Mouse (Mus musculus) olfactory bulb, adult 2 months (tissue): ENCODE results near the gene Rhag. TPM values are rescaled to one million over a fixed set of nuclear protein-coding genes. Genes with fewer than 3 reads are reported as not detected.

Experiments
- H3K27ac ChIP-seq: fragments of 200-500 bp; 2 replicates; pipeline ENCODE4 v1.5.1; 2012; ENCODE audit warnings: low read depth, low read length; ENCODE audit not compliant: insufficient read depth
- H3K4me1 ChIP-seq: fragments of 200-500 bp; 2 replicates; pipeline ENCODE4 v1.6.1; 2012; ENCODE audit warnings: low read length; ENCODE audit not compliant: control insufficient read depth, insufficient read depth
- H3K4me3 ChIP-seq: fragments of 200-500 bp; 2 replicates; pipeline ENCODE4 v1.5.1; 2012; ENCODE audit warnings: mild to moderate bottlenecking, low read depth, low read length, moderate library complexity; ENCODE audit not compliant: insufficient read depth
- CTCF ChIP-seq: fragments of 200-500 bp; IDR thresholded peaks from 2 replicates; pipeline ENCODE4 v1.5.1; 2012; ENCODE audit warnings: low read depth, mild to moderate bottlenecking, low read length, moderate library complexity; ENCODE audit not compliant: insufficient read depth
- POLR2A ChIP-seq: fragments of 200-500 bp; IDR thresholded peaks from 2 replicates; pipeline ENCODE4 v1.6.1; 2012; ENCODE audit warnings: mild to moderate bottlenecking, low read depth, low read length, moderate library complexity; ENCODE audit not compliant: insufficient read depth
- WGBS: fragments of 180-500 bp; shearing (Covaris S2); methylation state at CpG from one replicate; pipeline ENCODE4 v1.1.7; 2018; 5-methylcytosine and 5-hydroxymethylcytosine counted together
- polyA plus RNA-seq: library from polyadenylated mRNA; stranded (reverse); fragments of >200 nt; gene quantifications from 2 replicates; pipeline ENCODE4 v1.2.4, GENCODE M21; 2012; ENCODE audit warnings: low replicate concordance; ENCODE audit not compliant: missing spikeins, insufficient read depth, insufficient read length

The Rhag gene
- polyA plus RNA-seq, 1 experiment: not detected

DNA sequence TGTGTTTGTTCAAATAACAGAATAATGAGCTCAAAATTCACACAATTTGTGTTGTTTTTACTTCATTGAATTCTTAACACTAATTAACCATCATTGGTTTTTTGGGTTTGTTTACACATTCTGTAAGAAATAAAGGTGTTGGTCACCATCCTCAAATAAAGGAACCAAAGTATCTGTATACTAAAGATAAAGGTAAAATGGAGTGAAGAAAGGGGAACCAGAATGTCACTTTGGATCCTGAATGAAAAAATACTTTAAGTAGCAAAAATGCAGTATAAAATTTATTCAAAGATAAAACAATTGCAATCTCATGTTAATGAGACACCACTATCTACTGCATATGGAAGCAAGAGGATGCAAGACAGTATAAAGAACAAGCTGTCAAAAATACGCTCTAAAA is 634 bp downstream of the Rhag start:
- WGBS: 75% methylated on average over 1 of the region's 1 CpGs
- TF ChIP-seq CTCF (no peak), POLR2A (no peak)
- Histone ChIP-seq H3K4me1 (no peaks in the 10 kb centered on the region), H3K27ac (no peak overlapping the region), H3K4me3 (no peak overlapping the region)

DNA sequence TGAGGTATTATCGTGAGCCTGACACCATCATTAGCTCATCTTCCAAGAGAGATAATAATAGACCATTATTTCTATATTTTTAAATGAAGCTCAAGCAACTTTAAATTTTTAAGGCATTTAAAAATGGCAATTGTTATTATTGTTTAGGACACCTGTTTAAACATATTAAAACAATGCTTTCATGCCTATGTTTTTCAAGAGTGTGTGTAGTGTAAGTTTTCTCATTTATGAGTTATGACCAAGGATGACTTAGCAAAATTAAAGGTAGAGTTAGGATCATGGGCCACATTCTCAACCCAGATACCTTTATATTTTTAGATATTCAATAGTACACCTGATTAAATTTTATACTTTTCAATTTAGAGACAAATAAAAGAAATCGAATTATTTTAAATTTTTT is 1.3 kb downstream of the Rhag start:
- Histone ChIP-seq H3K4me1 (no peaks in the 10 kb centered on the region), H3K27ac (no peak overlapping the region), H3K4me3 (no peak overlapping the region)
- 45% methylated on average over 2 of the region's 2 CpGs for WGBS
- TF ChIP-seq CTCF (no peak), POLR2A (no peak)

DNA sequence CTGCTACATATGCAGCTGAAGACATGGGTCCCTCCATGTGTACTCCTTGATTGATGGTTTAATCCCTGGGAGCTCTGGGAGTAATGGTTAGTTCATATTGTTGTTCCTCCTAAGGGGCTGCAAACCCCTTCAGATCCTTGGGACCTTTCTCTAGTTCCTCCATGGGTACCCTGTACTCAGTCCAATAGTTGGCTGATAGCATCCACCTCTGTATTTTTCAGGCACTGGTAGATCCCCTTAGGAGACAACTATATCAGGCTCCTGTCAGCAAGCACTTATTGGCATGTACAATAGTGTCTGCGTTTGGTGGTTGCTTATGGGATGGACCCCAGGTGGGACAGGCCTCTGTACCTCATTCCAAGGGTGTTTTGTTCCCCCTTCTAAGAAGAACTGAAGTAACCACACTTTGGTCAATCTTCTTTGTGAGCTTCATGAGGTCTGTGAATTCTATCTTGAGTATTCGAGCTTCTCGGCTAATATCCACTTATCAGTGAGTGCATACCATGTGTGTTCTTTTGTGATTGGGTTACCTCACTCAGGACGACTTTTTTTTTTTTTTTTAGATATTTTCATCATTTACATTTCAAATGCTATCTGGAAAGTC is 6.5 kb downstream of the Rhag start:
- Histone ChIP-seq H3K4me1 (no peaks in the 10 kb centered on the region), H3K4me3 (no peak overlapping the region), H3K27ac (no peak overlapping the region)
- TF ChIP-seq CTCF: no peak
- no peak for TF ChIP-seq POLR2A
- 71% methylated on average over 4 of the region's 4 CpGs for WGBS

DNA sequence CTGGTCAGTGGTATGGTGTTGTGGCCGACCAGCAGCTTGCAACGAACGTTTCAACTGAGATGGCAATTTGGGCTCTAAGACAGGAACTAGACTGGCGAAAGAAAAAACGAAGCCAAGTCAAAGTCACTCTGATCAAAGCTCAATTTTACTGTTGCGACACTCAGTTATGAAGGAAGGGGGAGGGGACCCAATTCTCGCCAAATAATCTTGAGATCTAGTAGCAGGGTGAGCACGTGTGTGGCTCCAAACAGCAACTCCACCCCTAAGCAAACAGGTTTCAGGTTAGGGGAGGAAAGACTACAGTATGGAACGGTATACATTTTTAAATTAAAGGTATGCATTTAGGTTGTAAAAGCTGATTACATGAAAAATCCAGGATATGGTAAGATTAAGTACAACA is 10.6 kb downstream of the Rhag start:
- Histone ChIP-seq H3K4me3 (no peak overlapping the region), H3K27ac (no peak overlapping the region), H3K4me1 (no peaks in the 10 kb centered on the region)
- TF ChIP-seq POLR2A: no peak
- TF ChIP-seq CTCF: no peak
- WGBS: 80% methylated on average over 9 of the region's 9 CpGs

DNA sequence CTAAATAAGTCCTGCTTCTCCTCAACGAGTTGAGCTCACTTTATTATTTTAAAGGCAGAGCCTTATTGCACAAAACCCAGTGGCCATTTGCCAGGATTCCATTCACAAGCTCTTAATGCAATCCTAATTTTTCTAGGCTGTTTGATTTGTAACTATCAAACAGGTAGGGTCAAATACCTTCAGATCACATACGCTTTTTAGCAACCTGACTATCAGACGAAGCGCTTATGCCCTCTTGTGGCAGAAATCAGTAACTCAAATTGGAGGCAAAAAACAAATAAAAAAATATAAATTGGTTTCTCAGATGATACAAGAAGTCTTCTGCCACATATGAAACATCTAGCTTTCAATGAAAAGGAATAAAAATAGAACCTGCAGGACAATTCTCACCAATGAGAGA is 12.9 kb downstream of the Rhag start:
- TF ChIP-seq POLR2A: no peak
- TF ChIP-seq CTCF: no peak
- Histone ChIP-seq H3K4me1 (no peaks in the 10 kb centered on the region), H3K4me3 (no peak overlapping the region), H3K27ac (no peak overlapping the region)
- whole genome bisulfite sequencing: 15% methylated on average over 4 of the region's 4 CpGs

DNA sequence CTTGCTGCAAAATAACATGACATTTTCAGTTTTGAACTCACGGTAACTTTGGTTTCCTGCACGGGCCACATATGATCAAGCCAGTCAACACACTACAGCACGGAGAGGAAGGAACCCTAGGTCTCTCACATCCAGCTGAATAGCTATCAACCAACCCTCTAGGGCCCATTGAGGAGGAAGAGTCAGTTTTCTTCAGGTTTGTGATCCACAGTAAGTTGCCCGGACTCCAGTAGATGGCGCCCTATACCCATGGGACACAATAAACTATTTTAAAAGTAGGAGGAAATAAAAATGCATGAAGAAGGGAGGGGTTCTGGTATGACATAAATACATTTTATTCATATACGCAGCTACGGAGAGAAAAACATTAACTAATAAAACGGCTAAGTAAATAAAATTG is 13.6 kb downstream of the Rhag start:
- 61% methylated on average over 8 of the region's 8 CpGs for WGBS

DNA sequence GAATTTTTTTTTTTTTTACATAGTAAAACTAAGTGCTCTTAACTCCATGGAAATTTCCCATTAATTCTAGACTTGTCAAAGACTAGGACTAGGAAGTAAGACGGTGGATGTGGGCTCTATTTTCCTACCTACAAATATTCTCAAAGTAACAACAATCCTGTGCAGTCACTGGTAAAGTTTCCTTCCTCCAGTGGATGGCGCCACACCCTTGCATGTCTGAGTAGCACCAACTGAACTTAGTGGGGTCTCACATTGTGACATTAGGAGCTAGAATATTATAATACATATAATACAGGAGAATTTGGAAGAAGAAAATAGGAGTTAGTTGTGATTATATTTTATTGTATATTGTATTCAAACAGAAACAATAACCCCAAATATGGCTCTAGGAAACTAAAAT is 20.9 kb downstream of the Rhag start:
- Histone ChIP-seq H3K4me1 (no peaks in the 10 kb centered on the region), H3K27ac (no peak overlapping the region), H3K4me3 (no peak overlapping the region)
- WGBS: 51% methylated on average over 2 of the region's 2 CpGs
- TF ChIP-seq POLR2A: no peak
- no peak for TF ChIP-seq CTCF

More for the DNA sequence above, 13.6 kb downstream of the Rhag start:
- Histone ChIP-seq H3K4me3 (no peak overlapping the region), H3K27ac (no peak overlapping the region), H3K4me1 (no peaks in the 10 kb centered on the region)
- TF ChIP-seq POLR2A (no peak), CTCF (no peak)

DNA sequence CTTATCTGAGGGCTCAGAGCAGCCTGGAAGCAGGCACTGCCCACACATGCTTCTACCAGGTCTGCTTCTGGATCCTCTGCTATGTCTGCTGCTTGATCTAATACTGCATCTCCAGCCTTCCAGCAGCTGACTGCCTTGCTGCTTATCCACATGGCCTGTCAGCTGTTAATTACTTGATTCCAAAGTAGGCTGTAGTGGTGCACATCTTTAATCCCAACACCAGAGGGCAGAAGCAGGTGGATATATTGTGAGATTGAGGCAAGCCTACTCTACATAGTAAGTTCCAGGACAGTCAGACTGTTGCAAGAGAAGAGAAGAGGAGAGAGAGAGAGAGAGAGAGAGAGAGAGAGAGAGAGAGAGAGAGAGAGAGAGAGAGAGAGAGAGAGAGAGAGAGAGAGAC is 26.4 kb downstream of the Rhag start:
- TF ChIP-seq CTCF (no peak), POLR2A (no peak)
- Histone ChIP-seq H3K4me3 (no peak overlapping the region), H3K4me1 (no peaks in the 10 kb centered on the region), H3K27ac (no peak overlapping the region)

DNA sequence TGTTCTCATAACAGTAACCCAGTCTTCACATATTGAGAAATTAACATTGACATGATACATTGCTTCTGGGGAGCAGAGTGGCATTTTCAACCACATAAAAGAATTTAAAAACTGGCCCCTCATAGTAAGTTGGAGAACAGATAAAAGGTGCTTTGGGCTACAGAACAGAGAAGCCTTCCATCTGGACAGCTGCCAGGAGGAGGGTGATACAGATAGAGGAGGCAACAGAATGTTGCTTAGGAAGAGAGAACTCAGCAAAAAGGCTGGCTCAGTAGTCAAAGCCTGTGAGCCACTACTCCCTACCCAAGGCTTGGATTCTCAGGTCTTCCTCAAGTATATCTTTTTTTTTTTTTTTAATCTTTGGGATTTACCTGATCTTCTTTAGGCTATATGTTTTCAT is 44.1 kb downstream of the Rhag start:
- no peak overlapping the region for H3K27ac ChIP-seq
- no peak overlapping the region for H3K4me3 ChIP-seq
- H3K4me1 ChIP-seq: no peaks in the 10 kb centered on the region
- TF ChIP-seq POLR2A (no peak), CTCF (no peak)
